Mouse (Mus musculus): ENCODE results near the gene Garnl3. TPM values are rescaled to one million over a fixed set of nuclear protein-coding genes. Genes with fewer than 3 reads are reported as not detected.
"Not testable (repeated sequence)": the region's sequence is repeated elsewhere in the genome, so short reads cannot be mapped to it uniquely, and the experiment has no call there.

Garnl3 gene
- total RNA-seq, 2 experiments from 2014 or later, result 28.7 to 37.6 TPM

DNA sequence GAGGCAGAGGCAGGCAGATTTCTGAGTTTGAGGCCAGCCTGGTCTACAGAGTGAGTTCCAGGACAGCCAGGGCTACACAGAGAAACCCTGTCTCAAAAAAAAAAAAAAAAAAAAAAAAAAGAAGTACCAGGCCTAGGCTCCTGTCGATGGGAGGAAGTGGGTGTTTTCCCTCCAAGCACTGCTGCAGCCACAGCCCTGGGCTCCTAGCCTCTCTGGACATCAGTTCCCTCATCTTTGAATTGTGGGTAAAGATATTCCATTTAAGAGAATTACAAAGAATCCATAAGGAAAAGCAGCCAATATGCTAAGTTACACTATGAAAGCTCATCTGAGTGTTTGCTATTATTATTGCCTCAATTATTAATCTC is 41.4 kb downstream of the Garnl3 start:
- not testable (repeated sequence) for DNase-seq (ENCODE audit: low spot score in 2 of 2)

GRCm38 (mm10) chr2:33089356-33090032 is 42.0 kb downstream of the Garnl3 start:
- DNase-seq (ENCODE audit: low spot score in 2 of 2), result no peak

DNA sequence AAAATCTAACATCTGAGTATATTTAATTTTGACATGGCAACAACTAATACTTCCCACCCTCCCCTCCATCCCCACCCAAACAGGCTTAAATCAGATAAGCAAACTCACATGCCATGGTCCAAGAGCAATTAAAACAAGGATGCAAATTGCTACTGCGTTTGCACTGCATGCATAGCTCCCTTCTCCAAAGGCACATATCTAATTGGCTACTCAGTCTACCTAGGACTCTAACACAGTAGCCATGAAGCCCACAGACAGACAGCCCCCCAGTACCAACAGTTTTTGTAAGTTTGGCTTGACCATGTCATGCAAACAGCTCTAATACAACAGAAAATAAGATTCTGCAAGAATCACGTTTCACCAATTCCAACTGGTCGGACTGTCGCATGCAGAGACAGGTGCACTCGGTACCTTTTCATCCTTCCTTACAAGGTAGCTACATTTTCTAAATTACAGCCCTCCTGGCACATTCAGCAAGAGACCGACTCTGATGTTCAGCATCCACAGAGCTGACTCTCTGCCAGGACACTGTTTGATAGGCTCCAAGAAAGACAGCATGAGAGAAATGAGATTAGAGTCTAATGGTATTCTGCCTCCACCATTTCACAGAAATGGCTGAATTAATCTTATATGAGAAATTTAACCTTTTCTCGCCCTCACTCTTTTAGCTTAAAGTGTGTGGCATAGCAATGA is 44.6 kb downstream of the Garnl3 start:
- no peak for DNase-seq (ENCODE audit: low spot score in 2 of 2)

DNA sequence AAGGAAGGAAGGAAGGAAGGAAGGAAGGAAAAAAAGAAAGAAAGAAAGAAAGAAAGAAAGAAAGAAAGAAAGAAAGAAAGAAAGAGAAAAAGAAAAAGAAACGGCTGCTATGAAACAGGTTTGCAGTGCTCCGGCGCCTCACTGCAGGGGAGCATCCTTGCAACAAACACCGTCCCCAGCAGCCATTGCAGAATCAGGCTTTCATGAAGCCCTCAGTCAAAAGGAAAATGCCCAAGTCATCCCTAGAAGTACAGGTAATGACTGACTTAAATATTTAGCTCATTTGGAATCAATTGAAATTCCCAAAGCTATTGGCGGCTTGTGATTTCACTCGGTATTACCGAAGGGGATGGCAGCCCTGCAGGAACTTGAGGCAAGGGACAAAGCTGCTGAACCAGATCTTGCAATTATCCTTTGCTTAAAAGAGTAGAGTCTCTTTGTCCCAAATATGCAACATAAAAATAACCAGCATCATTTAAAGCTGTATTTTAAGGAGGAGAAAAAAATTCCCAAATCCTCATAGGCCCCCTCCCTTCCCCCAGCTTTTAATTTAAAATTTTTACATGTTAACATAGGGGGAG is 45.3 kb downstream of the Garnl3 start:
- no peak for DNase-seq (ENCODE audit: low spot score in 2 of 2)

GRCm38 (mm10) chr2:33084221-33084620 is 47.2 kb downstream of the Garnl3 start:
- no peak for DNase-seq (ENCODE audit: low spot score in 2 of 2)

GRCm38 (mm10) chr2:33080166-33080565 is 51.3 kb downstream of the Garnl3 start:
- DNase-seq (ENCODE audit: low spot score in 2 of 2), result no peak

- DNase-seq (ENCODE audit: low spot score in 2 of 2), result peak in 1 of 2 experiments; percentile 60
Observed at GRCm38 (mm10) chr2:33077252-33077651, 54.2 kb downstream of the Garnl3 start.

GRCm38 (mm10) chr2:33074931-33075330 is 56.5 kb downstream of the Garnl3 start:
- DNase-seq (ENCODE audit: low spot score in 2 of 2), result no peak

DNA sequence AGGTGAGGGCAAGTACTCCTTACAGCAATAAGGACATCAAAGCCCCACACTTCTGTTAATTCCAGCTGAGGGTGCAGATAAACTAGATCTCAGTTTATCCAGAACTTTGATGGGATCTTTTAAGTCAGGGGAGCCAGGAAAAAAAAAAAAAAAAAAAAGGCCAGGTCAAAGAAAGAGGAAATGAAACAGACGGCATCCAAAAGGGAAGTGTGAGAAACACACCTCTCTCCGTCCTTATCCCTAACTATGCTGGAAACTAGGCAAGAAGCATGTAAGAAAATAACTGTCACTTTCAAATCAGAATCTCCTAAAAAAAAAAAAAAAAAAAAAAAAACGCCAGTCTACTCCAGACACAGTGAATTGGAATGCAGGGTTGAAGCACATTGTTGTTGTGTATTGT is 57.3 kb downstream of the Garnl3 start:
- no peak for DNase-seq (ENCODE audit: low spot score in 2 of 2)

GRCm38 (mm10) chr2:33072333-33072732 is 59.1 kb downstream of the Garnl3 start:
- DNase-seq (ENCODE audit: low spot score in 2 of 2), result no peak

GRCm38 (mm10) chr2:33065610-33066009 is 65.8 kb downstream of the Garnl3 start:
- DNase-seq (ENCODE audit: low spot score in 2 of 2), result no peak

DNA sequence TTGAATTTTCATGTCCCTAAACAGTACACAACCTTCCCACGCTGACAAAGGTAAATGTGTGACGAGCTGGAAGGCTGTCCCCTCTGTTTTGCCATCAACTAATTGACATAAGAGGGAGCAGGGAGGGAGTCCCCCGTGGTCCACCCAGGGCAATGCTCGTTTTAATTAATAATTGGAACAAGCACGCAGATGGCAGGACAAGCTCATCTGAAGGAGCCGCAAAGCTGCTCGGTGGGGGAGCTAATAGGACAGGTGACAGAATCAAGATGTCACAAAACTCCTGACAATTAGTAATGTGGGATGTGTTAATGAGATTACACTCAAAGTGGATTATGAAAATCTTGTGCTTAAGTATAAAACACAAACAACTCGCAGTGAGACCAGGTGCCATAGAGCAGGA is 68.7 kb downstream of the Garnl3 start:
- no peak for DNase-seq (ENCODE audit: low spot score in 2 of 2)

- peak; percentile 27 to 44 for DNase-seq (ENCODE audit: low spot score in 2 of 2)
Observed at GRCm38 (mm10) chr2:33058926-33059325, 72.5 kb downstream of the Garnl3 start.

DNA sequence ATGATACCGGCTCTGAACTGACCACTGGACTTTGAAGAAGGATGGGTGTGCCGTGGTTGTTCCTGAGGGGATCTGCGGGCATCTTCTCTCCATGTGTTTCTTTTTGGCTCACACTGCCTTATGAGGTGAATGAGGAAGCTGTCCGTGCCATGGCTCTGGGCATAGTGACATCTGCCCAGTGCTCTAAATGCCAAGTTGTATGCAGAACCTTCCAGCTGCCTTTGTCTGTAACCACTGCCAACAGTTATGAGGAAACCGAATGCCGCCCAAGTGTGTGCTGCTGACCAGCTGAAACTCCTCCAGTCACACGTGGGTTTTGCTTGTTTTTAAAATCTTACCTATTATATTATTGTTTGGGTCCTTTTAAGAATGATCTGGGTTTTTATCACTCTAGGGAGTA is 73.9 kb downstream of the Garnl3 start:
- no peak for DNase-seq (ENCODE audit: low spot score in 2 of 2)

DNA sequence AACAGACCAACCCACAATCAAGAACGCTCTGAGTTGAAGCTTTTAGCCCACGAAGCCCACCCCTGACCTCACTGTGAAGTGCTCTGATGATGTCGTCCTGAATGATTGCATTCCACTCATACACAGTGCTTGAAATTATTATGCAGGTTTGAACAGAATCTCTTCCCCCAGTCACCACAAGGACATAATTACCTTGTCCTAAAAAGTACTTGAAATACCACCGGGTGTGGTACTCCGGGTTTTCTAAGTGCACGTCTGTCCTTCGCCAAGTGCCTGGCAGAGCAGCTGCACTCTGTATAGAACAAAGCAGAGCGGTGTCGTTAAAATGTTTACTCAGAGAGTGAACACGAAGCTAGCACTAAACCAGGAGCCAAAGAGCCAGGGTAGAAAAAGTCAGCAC is 77.5 kb downstream of the Garnl3 start:
- DNase-seq (ENCODE audit: low spot score in 2 of 2), result no peak

GRCm38 (mm10) chr2:33047360-33047759 is 84.1 kb downstream of the Garnl3 start:
- no peak for DNase-seq (ENCODE audit: low spot score in 2 of 2)

DNA sequence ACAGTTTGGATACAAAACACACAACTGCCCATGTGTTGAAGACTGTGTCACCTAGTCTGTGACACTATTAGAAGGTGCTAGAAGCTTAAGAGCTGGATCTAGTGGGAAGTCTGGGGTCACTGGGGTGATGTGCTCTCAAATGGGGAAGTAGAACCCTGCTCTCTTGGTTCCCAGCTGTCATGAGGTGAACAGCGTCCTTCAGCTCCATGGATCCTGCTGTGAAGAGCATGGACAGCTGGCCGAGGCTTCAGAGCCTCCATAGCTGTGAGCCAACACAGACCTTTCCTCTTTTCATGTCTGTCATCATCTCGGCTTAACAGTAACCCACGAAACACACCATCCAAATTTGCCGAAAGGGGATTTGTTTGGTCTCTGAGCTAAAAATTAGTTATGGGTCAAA is 84.5 kb downstream of the Garnl3 start:
- DNase-seq (ENCODE audit: low spot score in 2 of 2), result no peak

GRCm38 (mm10) chr2:33045899-33046298 is 85.6 kb downstream of the Garnl3 start:
- no peak for DNase-seq (ENCODE audit: low spot score in 2 of 2)

DNA sequence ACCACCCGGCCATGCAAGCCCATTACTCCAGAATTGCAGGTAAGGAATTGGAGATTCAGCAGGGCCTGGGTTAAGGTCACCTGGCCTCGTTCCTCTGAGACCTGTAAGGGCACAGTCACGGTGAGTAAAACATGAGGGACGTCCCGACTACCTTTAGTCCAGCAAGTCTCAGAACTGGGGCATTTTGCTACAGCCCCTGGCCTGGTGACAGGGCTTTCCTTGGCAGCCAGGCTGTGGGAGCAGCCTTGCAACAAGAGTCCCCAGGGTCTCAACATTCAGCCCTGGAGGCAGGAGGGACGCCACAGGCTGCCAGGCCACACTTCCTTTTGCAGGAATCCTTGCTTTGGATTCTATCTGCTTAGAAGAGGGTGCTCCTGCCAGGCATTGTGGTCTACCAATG is 88.7 kb downstream of the Garnl3 start:
- DNase-seq (ENCODE audit: low spot score in 2 of 2), result no peak

DNA sequence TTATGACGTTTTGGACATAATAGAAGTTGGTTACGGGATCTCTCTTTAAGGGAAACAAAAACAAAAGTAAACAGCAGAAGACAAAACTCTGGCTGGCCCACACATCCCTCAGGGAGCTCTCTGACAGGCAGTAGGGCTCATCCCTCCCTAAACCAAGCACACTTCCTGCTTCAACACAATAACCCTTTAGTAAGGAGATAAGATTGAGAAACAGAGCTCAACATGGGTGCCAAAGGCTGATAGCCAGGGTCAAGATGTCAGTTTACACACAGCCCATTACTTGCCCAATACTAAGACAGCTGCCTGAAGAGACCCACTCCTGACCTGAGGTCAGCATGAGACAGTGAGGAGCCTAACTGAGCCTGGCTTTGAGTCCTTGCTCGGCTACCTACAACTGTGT is 89.9 kb downstream of the Garnl3 start:
- no peak for DNase-seq (ENCODE audit: low spot score in 2 of 2)

DNA sequence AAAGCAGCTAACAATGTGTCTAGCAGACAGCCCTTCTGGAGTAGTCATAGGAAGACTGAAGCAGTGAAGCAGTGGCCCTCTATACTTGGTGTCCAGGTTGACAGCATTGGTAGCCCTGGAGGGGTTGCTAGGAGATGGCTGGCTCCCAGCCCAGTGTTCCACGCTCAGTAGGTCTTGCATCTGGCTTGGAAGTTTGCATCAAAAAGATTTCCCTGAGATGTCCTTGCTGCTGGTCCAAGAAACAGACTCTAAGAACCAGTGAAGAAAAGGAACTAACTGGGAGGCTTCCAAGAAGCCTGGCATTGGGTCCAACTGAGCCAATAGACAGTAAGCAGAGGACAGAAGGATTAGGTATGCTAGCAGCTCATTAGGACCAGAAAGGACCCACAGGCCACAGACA is 94.0 kb downstream of the Garnl3 start:
- DNase-seq (ENCODE audit: low spot score in 2 of 2), result peak; percentile 61 to 69

- no peak for DNase-seq (ENCODE audit: low spot score in 2 of 2)
Observed at GRCm38 (mm10) chr2:33035297-33035696, 96.2 kb downstream of the Garnl3 start.

DNA sequence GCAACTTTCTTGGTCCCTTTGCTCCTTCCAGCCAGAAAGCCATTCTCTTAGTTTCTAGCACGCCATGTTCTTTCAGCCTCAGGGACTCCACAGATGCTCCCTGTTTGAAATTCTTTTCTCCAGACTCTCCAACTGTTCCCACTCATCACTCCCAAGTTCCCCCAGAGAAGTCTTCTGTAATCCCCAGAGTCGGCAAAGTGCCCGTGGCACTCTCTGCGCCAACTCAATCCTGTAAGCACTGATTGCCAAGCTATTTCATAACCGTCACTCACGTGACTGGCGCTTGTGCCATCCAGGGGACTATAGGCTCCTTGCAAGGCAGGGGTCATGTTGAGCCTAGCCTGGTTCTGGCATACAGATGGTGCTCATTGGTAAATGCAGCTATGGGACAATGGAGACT is 98.2 kb downstream of the Garnl3 start:
- peak; percentile 62 to 84 for DNase-seq (ENCODE audit: low spot score in 2 of 2)

Data from layer of hippocampus, adult 18-20 months (tissue).